Mouse (Mus musculus) ES-E14 (cell line): Measurements from ENCODE around the gene Ttc37. TPM values are rescaled to one million over a fixed set of nuclear protein-coding genes. Genes with fewer than 3 reads are reported as not detected.

ENCODE experiments used
- DNase-seq: peaks from one replicate; pipeline ENCODE4 v3.0.0-alpha.2; 2013; ENCODE audit warnings: low read depth, low spot score
- H3K27ac ChIP-seq: 2 replicates; pipeline ENCODE4 v1.5.1; 2012; ENCODE audit warnings: low read depth, mild to moderate bottlenecking, low read length, moderate library complexity, mixed read lengths; ENCODE audit not compliant: poor library complexity, insufficient read depth, severe bottlenecking
- H3K36me3 ChIP-seq: 2 replicates; pipeline ENCODE4 v1.6.1; 2012; ENCODE audit warnings: mild to moderate bottlenecking, low read length, moderate library complexity, mixed read lengths; ENCODE audit not compliant: control insufficient read depth, poor library complexity, insufficient read depth, severe bottlenecking
- H3K4me1 ChIP-seq, 2 experiments: fragments of 150-350 bp in 1 of 2; sonication (generic) in 1 of 2; 2 replicates each; pipeline ENCODE4 v1.6.1; 2012; ENCODE audit warnings: low read length in 2 of 2, mild to moderate bottlenecking in 1 of 2, mixed read lengths in 1 of 2; ENCODE audit not compliant: control insufficient read depth in 2 of 2, insufficient read depth in 2 of 2, poor library complexity in 1 of 2
- H3K4me3 ChIP-seq, 2 experiments: fragments of 150-350 bp in 1 of 2; sonication (generic) in 1 of 2; 2 replicates each; pipeline ENCODE4 v1.5.1; 2012; ENCODE audit warnings: low read length in 2 of 2, low read depth in 1 of 2, mild to moderate bottlenecking in 1 of 2, mixed read lengths in 1 of 2; ENCODE audit not compliant: insufficient read depth in 1 of 2, poor library complexity in 1 of 2, severe bottlenecking in 1 of 2
- H3K9ac ChIP-seq: 2 replicates; pipeline ENCODE4 v1.6.1; 2012; ENCODE audit warnings: low read depth, mild to moderate bottlenecking, low read length, mixed read lengths; ENCODE audit not compliant: poor library complexity, insufficient read depth, severe bottlenecking
- H3K9me3 ChIP-seq: fragments of 150-350 bp; sonication (generic); 2 replicates; pipeline ENCODE4 v1.6.1; 2012; ENCODE audit warnings: low read depth, mild to moderate bottlenecking, low read length; ENCODE audit not compliant: control insufficient read depth, insufficient read depth
- CHD2 ChIP-seq: IDR thresholded peaks from 2 replicates; pipeline ENCODE4 v1.6.1; 2014; ENCODE audit warnings: mild to moderate bottlenecking, low read depth, low read length, inconsistent platforms
- HCFC1 ChIP-seq: IDR thresholded peaks from 2 replicates; pipeline ENCODE4 v1.6.1; 2012; ENCODE audit warnings: low read length, inconsistent platforms, borderline replicate concordance; ENCODE audit not compliant: insufficient read depth
- MAFK ChIP-seq: IDR thresholded peaks from 2 replicates; pipeline ENCODE4 v1.6.1; 2014; ENCODE audit warnings: mild to moderate bottlenecking, low read depth, low read length, inconsistent platforms; ENCODE audit not compliant: insufficient read depth
- ZC3H11A ChIP-seq: IDR thresholded peaks from 2 replicates; pipeline ENCODE4 v1.6.1; 2012; ENCODE audit warnings: low read depth, mild to moderate bottlenecking, inconsistent platforms, low read length, borderline replicate concordance
- ZNF384 ChIP-seq: IDR thresholded peaks from 2 replicates; pipeline ENCODE4 v1.6.1; 2012; ENCODE audit warnings: low read depth, low read length, inconsistent platforms
- in situ Hi-C, 2 experiments: fragments of 600-800 bp; cut with MboI; formaldehyde crosslinking; loops; one replicate each; pipeline ENCODE4 v1.15.1; 2025; ENCODE audit warnings: low sequenced_read_pairs in 2 of 2, inconsistent platforms in 1 of 2; ENCODE audit not compliant: unreplicated experiment in 2 of 2
- total RNA-seq: library from RNA; depleted of rRNA; stranded (reverse); fragments of 300-350 nt; gene quantifications from 2 replicates; pipeline ENCODE4 v1.2.3, GENCODE M21; 2012

Gene Ttc37
- total RNA-seq, 1 experiment: 38.3 TPM

GRCm38 (mm10) chr13:76057267-76058069, 41.1 kb upstream of the Ttc37 start:
- Histone ChIP-seq H3K4me3 (no peak overlapping the region), H3K9me3 (no peaks in the 10 kb centered on the region), H3K4me1 (peaks cover 0 to 2% of the 10 kb centered on the region in 2 experiments; a peak in 1 of 4 replicates), H3K36me3 (no peaks in the 10 kb centered on the region), H3K27ac (no peak overlapping the region), H3K9ac (no peak overlapping the region)
- DNase-seq: no peak
- TF ChIP-seq CHD2 (no peak), HCFC1 (no peak)
- in situ Hi-C loops: no loop called here

- no peak for TF ChIP-seq ZNF384
- TF ChIP-seq HCFC1: no peak
- no peak for TF ChIP-seq CHD2
- TF ChIP-seq ZC3H11A: no peak
- no peak for TF ChIP-seq MAFK
- in situ Hi-C loops: no loop called here
- Histone ChIP-seq H3K9ac (no peak overlapping the region), H3K9me3 (no peaks in the 10 kb centered on the region), H3K36me3 (no peaks in the 10 kb centered on the region), H3K27ac (no peak overlapping the region), H3K4me3 (no peak overlapping the region), H3K4me1 (peaks cover 0 to 5% of the 10 kb centered on the region in 2 experiments; a peak in 1 of 4 replicates)
- DNase-seq: no peak
Observed at GRCm38 (mm10) chr13:76059591-76059990, 38.9 kb upstream of the Ttc37 start.

GRCm38 (mm10) chr13:76062126-76062525, 36.4 kb upstream of the Ttc37 start:
- H3K9me3 ChIP-seq: no peaks in the 10 kb centered on the region
- H3K4me3 ChIP-seq: no peak overlapping the region
- DNase-seq: no peak
- no peak overlapping the region for H3K27ac ChIP-seq
- TF ChIP-seq HCFC1 (no peak), ZNF384 (no peak), MAFK (no peak), CHD2 (no peak), ZC3H11A (no peak)
- peaks cover 0 to 2% of the 10 kb centered on the region in 2 experiments; a peak in 1 of 4 replicates for H3K4me1 ChIP-seq
- in situ Hi-C loops: no loop called here
- H3K9ac ChIP-seq: no peak overlapping the region
- H3K36me3 ChIP-seq: no peaks in the 10 kb centered on the region

GRCm38 (mm10) chr13:76062569-76062968, 36.0 kb upstream of the Ttc37 start:
- H3K4me3 ChIP-seq: no peak overlapping the region
- in situ Hi-C loops: no loop called here
- no peak overlapping the region for H3K27ac ChIP-seq
- no peak for DNase-seq
- no peaks in the 10 kb centered on the region for H3K9me3 ChIP-seq
- H3K9ac ChIP-seq: no peak overlapping the region
- TF ChIP-seq CHD2: no peak
- no peaks in the 10 kb centered on the region for H3K36me3 ChIP-seq
- peaks cover 0 to 2% of the 10 kb centered on the region in 2 experiments; a peak in 1 of 4 replicates for H3K4me1 ChIP-seq

GRCm38 (mm10) chr13:76063548-76063947, 35.0 kb upstream of the Ttc37 start:
- TF ChIP-seq ZC3H11A (no peak), CHD2 (no peak), HCFC1 (no peak)
- in situ Hi-C loops: no loop called here
- peaks cover 0 to 2% of the 10 kb centered on the region in 2 experiments; a peak in 1 of 4 replicates for H3K4me1 ChIP-seq

More at GRCm38 (mm10) chr13:76063548-76063947, 35.0 kb upstream of the Ttc37 start:
- no peak for DNase-seq
- no peak overlapping the region for H3K4me3 ChIP-seq
- no peak overlapping the region for H3K9ac ChIP-seq
- no peak overlapping the region for H3K27ac ChIP-seq
- H3K9me3 ChIP-seq: no peaks in the 10 kb centered on the region
- H3K36me3 ChIP-seq: no peaks in the 10 kb centered on the region
